Mouse (Mus musculus): ENCODE data around the gene Tnks1bp1. TPM values are rescaled to one million over a fixed set of nuclear protein-coding genes. Genes with fewer than 3 reads are reported as not detected.

Gene Tnks1bp1
- 1 to 10 TPM; 4.9 to 6.6 (median 5.0) TPM for polyA plus RNA-seq (2017; shearing (Covaris generic))

- peak; percentile 91 for ATAC-seq
These were observed at the start of gene Tnks1bp1 for GRCm38 (mm10) chr2:85047596-85048167. Gene Tnks1bp1, plus strand, starts transcription at chr2:85048022.

GRCm38 (mm10) chr2:84999486-85000181, 48.2 kb upstream of the Tnks1bp1 start:
- no peak for ATAC-seq

GRCm38 (mm10) chr2:85001497-85001896, 46.3 kb upstream of the Tnks1bp1 start:
- no peak for ATAC-seq

GRCm38 (mm10) chr2:85002575-85002974, 45.2 kb upstream of the Tnks1bp1 start:
- ATAC-seq = no peak

GRCm38 (mm10) chr2:85004341-85004740, 43.5 kb upstream of the Tnks1bp1 start:
- ATAC-seq = no peak

- no peak for ATAC-seq
These were observed 41.2 kb upstream of the Tnks1bp1 start for GRCm38 (mm10) chr2:85006600-85006999.

- ATAC-seq = peak; percentile 72
These were observed 40.1 kb upstream of the Tnks1bp1 start for GRCm38 (mm10) chr2:85007729-85008128.

GRCm38 (mm10) chr2:85009212-85009611, 38.6 kb upstream of the Tnks1bp1 start:
- ATAC-seq = no peak

GRCm38 (mm10) chr2:85011906-85012604, 35.8 kb upstream of the Tnks1bp1 start:
- no peak for ATAC-seq

GRCm38 (mm10) chr2:85012679-85013078, 35.1 kb upstream of the Tnks1bp1 start:
- no peak for ATAC-seq

GRCm38 (mm10) chr2:85013826-85014587, 33.8 kb upstream of the Tnks1bp1 start:
- ATAC-seq = no peak

GRCm38 (mm10) chr2:85014588-85014982, 33.2 kb upstream of the Tnks1bp1 start:
- no peak for ATAC-seq

- no peak for ATAC-seq
These were observed 25.8 kb upstream of the Tnks1bp1 start for GRCm38 (mm10) chr2:85022043-85022442.

GRCm38 (mm10) chr2:85026178-85026577, 21.6 kb upstream of the Tnks1bp1 start:
- ATAC-seq = no peak

GRCm38 (mm10) chr2:85027281-85027680, 20.5 kb upstream of the Tnks1bp1 start:
- ATAC-seq = no peak

- ATAC-seq = no peak
These were observed 17.9 kb upstream of the Tnks1bp1 start for GRCm38 (mm10) chr2:85029897-85030296.

GRCm38 (mm10) chr2:85030989-85031388, 16.8 kb upstream of the Tnks1bp1 start:
- ATAC-seq = no peak

- no peak for ATAC-seq
These were observed 14.7 kb upstream of the Tnks1bp1 start for GRCm38 (mm10) chr2:85033121-85033520.

- ATAC-seq = no peak
These were observed 13.7 kb upstream of the Tnks1bp1 start for GRCm38 (mm10) chr2:85034169-85034568.

GRCm38 (mm10) chr2:85036507-85037046, 11.2 kb upstream of the Tnks1bp1 start:
- peak; percentile 18 for ATAC-seq

- ATAC-seq = peak; percentile 94
These were observed 10.5 kb upstream of the Tnks1bp1 start, which contains the start of the genes Ssrp1 and P2rx3 for GRCm38 (mm10) chr2:85037047-85038026. Gene Ssrp1, plus strand, starts transcription at chr2:85037234. Gene P2rx3, minus strand, starts transcription at chr2:85037462.

All from inflammation-experienced regulatory T-cells, adult 6 months (primary cell).